1 mouse cellular context compared by ENCODE assay signal in genomic region chr14:47194096-47194495, GRCm38 (mm10).
A peak's percentile ranks its signal among the peaks of the same experiment; 100 is the strongest.
TF ChIP-seq lines count a peak whose summit lies in the region.

No protein-coding gene starts in this region.

TF ChIP-seq in MEL, 35 proteins besides CTCF, POLR2A, EP300 and RAD21:
- TF ChIP-seq ELF1 (IDR thresholded peaks at IDR 0.05; ENCODE audit: low read depth, low read length) (0 out of 2 replicates have a peak, but pooled peaks have one; percentile 26), NELFE (IDR thresholded peaks at IDR 0.05; ENCODE audit: low read depth, low read length) (no peak), GATA1 (IDR thresholded peaks at IDR 0.05; ENCODE audit: low read depth, low read length) (no peak), MAZ (IDR thresholded peaks at IDR 0.05; ENCODE audit: low read depth, low read length) (no peak), E2F4 (IDR thresholded peaks at IDR 0.05; ENCODE audit: borderline replicate concordance, low read depth, low read length) (no peak), SMC3 (IDR thresholded peaks at IDR 0.05; ENCODE audit: low read depth, low read length) (peak; percentile 54), SIN3A (IDR thresholded peaks at IDR 0.05; ENCODE audit: low read length) (no peak), ZKSCAN1 (IDR thresholded peaks at IDR 0.05; ENCODE audit: low read depth, low read length) (no peak), ZC3H11A (IDR thresholded peaks at IDR 0.05; ENCODE audit: low read depth, low read length) (0 out of 2 replicates have a peak, but pooled peaks have one; percentile 1), MEF2A (IDR thresholded peaks at IDR 0.05; ENCODE audit: extremely low read depth, insufficient replicate concordance, low read depth, low read length, poor library complexity, severe bottlenecking) (no peak), TCF12 (IDR thresholded peaks at IDR 0.05; ENCODE audit: low read depth, low read length) (no peak), POLR2AphosphoS2 (IDR thresholded peaks at IDR 0.05; ENCODE audit: low read length) (no peak), NRF1 (IDR thresholded peaks at IDR 0.05; ENCODE audit: insufficient read depth, low read depth, low read length, poor library complexity, severe bottlenecking) (no peak), USF1 (IDR thresholded peaks at IDR 0.05; ENCODE audit: low read depth, low read length) (no peak), JUND (IDR thresholded peaks at IDR 0.05; ENCODE audit: low read depth, low read length) (no peak), MAX (IDR thresholded peaks at IDR 0.05; ENCODE audit: low read length) (no peak)
